Mouse (Mus musculus) thymus, postnatal 4 days (tissue): ENCODE measurements around the gene Cdk2ap2.
A peak's percentile ranks its signal among the peaks of the same experiment; 100 is the strongest.
"Not testable (repeated sequence)": the region's sequence is repeated elsewhere in the genome, so short reads cannot be mapped to it uniquely, and the experiment has no call there.

ENCODE experiments used
- DNase-seq: peaks from one replicate; pipeline ENCODE4 v3.0.0; 2021

Cdk2ap2 gene

DNA sequence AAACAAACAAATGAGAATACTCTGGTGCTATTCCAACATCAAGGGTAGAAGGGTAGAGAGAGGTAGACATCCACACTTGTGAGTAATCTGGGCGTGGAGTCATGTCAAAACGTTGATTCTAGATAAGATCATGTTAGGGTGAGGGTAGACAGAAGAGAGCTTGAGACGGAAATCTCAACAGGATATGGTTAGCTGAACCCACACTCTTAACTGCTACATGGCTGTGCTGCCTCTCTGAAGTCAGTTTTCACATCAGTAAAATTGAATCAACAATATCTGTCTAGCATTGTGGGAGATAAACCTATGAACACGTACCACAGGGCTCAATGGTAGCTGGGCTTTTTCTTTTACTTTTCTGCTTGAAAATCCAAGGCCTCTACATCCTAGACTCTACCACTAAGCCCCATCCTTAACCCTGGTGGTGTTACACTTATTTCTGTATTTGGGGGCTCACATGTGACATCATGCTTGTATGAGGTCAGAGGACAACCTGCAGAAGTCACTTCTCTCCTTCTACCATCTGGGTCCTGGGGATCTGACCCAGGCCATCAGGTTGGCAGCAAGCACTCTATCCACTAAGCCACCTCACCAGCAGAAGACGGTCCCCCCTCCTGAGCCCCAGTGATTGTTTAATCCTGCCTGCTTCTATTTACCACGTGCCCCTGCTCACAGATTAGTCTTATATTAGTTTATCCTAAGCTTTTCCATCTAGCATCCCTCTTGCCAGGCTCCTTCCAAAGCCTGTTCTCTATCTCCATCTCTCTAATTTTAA lies 22.9 kb downstream of the Cdk2ap2 start:
- DNase-seq = no peak

DNA sequence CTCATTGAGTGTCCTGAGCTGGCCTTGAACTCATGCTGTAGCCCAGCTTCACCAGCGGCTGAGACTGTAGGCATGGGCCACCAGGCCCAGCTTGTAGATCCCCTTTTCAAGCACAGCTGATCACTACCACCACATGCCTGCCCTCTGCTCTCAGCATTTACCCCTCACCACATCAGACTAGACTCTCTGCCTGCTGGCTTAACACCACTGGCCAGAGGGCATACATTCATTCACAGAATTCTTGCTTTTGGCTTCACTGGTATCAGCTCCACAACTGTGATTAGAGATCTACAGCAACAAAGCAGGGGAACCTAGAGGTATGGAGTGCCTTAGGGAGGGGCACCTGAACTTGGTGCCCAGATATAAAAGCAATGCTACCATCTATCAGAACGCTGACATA lies 23.5 kb downstream of the Cdk2ap2 start:
- DNase-seq = no peak

- peak; percentile 99 for DNase-seq
Measured at GRCm38 (mm10) chr19:4121097-4121805, 24.3 kb downstream of the Cdk2ap2 start.

- DNase-seq = not testable (repeated sequence)
Measured at GRCm38 (mm10) chr19:4121896-4122295, 24.9 kb downstream of the Cdk2ap2 start.

DNA sequence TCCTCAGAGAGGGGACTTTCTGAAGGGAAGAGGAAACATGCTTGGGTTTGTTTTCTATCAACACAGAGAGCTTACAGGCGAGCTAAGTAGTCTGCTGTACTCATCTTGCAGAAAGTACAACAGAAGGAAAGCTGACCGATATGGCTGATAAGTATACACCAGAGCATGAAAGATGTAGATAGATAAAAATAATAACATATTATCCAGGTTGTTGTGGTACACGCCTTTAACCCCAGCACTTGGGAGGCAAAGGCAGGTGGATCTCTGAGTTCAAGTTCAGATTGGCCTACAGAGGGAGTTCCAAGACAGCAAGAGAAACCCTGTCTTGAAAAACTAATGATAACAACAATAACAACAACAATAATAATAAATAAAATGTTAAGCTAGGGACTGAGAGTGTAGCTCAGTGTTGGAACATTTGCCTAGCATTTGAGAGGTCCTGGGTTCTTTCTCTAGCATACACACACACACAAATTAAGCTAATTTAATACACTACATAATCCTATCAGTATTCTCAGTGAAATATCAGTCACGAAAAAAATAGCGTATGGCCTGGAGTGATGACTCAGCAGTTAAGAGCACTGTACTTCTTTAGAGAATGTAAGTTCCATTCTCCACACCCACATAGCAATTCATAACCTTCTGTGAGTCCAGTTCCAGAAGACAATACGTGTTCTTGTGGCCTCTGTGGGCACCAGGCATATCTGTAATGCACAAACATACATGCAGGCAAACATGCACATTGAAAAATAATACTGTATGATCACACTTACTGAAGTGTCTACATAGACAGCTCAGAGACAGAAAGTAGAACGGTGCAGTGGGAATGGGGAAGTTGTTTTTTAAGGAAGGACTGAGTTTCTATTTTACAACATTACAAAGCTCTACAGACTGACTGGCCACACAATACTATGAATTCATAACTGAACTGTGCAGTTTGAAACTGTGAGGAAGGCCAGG lies 25.7 kb downstream of the Cdk2ap2 start:
- DNase-seq = no peak

GRCm38 (mm10) chr19:4124432-4124831 lies 27.4 kb downstream of the Cdk2ap2 start:
- DNase-seq = no peak

DNA sequence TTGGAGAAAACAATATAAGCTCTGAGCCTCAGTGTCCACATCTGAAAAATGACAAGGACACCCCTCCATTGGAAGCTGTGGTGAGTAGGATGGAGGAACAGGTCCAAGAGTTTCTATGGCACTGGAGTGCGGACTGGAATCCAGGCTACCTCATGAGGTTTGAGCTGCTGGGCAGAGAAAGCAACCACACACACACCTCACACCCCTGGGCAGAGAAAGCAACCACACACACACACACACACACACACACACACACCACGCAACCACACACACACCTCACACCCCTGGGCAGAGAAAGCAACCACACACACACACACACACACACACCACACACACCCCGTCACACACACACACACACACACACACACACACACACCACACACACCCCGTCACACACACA lies 28.3 kb downstream of the Cdk2ap2 start:
- DNase-seq = not testable (repeated sequence)

- DNase-seq = peak; percentile 99
Measured at GRCm38 (mm10) chr19:4125741-4126696, 29.0 kb downstream of the Cdk2ap2 start, which contains the start of gene Aip. Gene Aip (minus strand): TSS chr19:4125858.

DNA sequence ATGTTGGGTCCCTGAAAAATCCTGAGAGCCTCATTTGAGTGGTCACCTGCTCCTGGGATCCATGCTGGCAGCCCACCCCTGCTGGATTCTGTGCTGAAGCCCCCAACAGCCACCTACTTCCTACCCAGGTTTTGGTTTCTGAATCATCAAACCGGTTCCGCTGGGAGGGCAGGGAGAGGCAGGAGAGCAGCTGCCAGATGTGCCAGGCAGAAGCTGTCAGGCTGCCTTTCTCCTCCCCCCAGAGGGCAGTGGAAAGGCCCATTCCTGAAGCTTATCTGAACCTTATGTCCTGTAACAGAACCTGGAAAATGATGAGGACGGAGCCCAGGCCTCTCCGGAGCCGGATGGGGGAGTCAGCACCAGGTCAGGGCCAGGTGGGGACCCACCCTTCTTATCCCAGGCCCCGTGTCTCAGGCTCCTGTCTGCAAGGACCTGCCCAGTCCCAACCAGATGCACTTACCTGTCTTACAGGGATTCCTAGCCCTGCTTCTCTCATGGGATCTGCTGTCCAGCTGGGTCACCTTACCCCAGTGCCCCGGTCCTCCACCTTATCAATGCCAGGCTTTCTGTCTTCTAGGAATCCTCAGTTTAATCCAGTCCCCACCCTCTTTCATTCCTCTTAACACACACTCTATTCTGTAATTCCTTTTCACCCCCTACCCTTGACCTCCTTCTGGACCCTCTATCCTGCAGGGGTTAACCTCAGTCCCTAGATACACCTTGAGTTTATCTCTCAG lies 29.9 kb downstream of the Cdk2ap2 start:
- DNase-seq = peak; percentile 45

DNA sequence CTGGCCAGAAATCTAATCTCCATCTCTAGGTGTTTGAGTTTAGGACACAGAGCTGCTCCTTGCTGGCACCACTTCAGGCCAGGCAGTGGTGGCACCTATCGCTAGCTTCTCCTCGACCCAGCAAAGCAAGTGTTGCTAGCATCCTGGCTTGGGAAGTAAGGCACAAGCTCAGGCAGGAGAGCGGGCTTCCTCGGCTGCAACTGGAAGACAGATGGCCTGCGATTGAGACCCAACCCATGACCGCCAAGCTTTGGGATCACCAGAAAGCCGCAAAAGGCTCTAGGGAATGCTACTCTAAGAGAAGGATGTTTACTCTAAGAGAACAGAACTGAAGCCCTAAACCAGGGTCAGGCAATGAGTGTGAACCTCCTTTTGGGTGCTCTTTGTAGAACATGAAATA lies 32.5 kb downstream of the Cdk2ap2 start:
- no peak for DNase-seq

DNA sequence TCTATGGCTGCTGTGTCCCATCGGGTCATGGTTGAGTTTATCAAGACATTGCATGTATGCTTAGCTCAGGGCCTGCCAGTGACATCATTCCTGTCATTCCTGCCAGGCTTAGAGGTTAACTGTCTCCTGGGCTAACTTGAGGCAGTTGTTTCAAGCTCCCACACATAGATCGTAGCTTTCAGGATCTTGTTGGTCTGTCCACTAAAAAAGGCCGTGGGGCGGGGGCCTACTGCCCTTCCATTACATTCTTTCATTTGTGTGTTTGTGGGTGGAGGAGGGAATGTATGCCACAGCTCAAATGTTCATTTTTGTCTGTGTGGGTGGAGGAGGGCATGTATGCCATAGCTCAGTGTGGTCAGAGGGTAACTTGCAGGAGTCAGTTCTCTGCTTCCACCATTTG lies 33.1 kb downstream of the Cdk2ap2 start:
- DNase-seq = no peak

DNA sequence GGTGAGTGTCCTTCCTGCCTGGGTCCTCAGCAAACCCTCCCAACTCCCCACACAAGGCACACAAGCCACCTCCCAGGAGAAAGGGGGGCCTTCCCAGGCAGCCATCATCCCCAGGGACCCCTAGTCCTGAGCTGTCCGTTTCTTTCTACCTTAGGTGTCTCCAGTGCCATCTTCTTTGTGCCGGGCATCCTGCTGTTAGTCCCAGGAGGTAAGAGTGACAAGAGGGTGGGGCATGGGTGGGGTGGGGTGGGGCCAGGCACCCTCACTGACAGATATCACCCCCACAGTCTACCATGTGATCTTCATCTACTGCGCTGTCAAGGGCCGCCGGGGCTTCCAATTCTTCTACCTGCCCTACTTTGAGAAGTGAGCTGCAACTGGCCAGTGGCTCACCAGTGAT lies 34.1 kb downstream of the Cdk2ap2 start:
- no peak for DNase-seq

DNA sequence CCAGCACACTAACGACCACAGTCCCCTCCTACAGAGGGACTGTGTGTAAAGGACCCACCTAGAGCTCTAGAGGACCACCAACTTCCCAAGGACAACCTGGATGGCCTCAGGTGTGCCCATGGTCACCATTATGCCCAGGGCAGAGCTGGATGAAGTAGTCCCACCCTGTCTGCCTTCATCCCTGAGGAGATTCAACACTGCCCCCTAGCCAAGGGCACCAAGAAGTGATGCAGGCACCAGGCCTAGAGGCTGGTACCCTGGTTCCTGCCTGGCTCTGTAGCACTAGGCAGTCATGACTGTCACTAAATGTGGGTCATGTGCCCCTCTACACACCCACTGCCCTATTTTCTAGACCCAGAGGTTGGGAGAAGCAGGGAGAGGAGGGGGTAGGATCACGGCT lies 34.8 kb downstream of the Cdk2ap2 start:
- DNase-seq = peak; percentile 39

- DNase-seq = no peak
Measured at GRCm38 (mm10) chr19:4134354-4134753, 37.4 kb downstream of the Cdk2ap2 start.

GRCm38 (mm10) chr19:4135229-4135962 lies 38.4 kb downstream of the Cdk2ap2 start:
- DNase-seq = not testable (repeated sequence)

- peak; percentile 28 for DNase-seq
Measured at GRCm38 (mm10) chr19:4135963-4136345, 39.0 kb downstream of the Cdk2ap2 start.

DNA sequence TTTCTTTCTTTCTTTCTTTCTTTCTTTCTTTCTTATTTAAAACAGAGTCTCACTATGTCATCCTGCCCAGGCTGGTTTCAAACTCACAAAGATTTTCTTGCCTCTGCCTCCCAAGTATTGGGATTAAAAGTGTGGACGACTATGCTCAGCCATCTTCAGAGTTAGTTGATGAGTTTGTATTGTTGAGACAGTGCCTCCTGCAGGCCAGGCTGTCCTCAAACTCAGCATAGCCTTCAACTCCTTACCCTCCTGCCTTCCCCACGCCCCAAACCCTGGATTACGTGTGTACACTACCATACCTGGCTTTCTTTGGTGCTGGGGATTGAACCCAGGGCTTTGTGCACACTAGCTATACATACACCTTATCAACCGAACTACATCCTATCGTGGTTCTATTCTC lies 39.5 kb downstream of the Cdk2ap2 start:
- DNase-seq = peak; percentile 47

DNA sequence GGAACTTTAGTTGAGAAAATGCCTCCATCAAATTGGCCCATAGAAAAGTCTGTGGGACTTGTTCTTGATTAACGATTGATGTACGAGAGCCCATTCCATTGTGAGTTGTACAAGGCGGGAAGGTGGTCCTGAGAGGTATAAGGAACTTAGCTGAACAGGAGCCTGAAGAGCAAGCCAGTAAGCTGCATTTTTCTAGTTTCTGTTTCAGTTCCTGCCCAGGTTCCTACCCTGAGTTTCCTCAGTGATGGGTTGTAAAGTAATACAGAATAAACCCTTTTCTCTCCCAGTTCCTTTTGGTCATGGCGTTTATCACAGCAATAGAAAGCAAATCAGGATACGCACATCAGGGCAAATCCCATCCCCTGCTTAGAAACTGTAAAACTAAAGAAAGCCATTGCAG lies 40.9 kb downstream of the Cdk2ap2 start:
- no peak for DNase-seq

DNA sequence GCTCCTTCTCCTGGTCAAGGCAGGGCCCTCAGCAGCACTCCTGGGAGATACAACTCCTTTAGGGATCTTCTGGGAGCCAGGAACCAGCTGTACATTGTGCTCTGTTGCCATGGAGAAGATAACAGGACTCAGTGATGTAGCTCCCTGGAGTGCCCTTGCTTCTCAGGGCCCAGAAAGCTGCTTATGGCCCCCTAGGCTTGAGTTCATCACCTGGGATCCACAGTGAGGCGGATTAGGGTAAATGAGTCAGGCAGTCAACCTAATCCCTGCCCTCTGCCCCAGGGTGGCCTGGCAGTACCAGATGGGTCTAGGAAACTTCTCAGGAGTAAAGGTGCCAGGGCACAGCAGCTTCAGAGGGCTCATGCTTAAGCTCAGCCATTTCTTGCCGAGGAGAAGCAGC lies 42.5 kb downstream of the Cdk2ap2 start, which contains the start of gene Gpr152:
Gene Gpr152 (plus strand): TSS at position 342 of the 400 bp plus-strand sequence.
- no peak for DNase-seq

DNA sequence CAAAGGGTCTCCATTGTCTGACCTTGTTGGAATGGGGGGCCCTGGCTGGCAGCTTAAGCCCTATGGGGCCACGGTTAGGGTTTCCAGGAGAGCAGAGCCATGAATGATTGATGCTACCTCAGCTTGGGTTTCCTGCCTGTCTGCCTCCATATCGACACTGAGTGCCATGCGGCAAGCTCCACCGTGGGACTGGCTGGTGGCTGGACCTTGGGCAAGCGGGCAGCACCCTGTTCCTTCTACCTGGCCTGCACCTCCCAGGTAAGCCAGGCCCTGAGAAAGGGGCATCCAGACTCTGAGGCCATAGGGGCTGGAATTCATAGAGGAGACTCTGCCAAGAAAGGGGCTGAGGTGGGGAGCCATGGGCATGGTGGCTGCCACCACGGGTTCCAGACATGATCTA lies 43.2 kb downstream of the Cdk2ap2 start:
- no peak for DNase-seq
